Mouse (Mus musculus) embryonic facial prominence, embryonic 15.5 days (tissue): ENCODE measurements at regions not wholly inside any gene's neighbourhood (a gene's known extent, or its start where the extent isn't known, plus 50 kb on each side); places are given as distances from the start of the nearest gene placed in this dataset.

Source experiments
- ATAC-seq: fragments of 200-750 bp; cut with Nextera tagmentation; 2 replicates; pipeline ENCODE4 v1.8.0; 2017; ENCODE audit warnings: low read depth, moderate TSS enrichment; ENCODE audit not compliant: insufficient number of reproducible peaks, low FRiP score, low TSS enrichment
- H3K27ac ChIP-seq: fragments of 300-500 bp; sonication (generic); replicated peaks from 2 replicates; pipeline ENCODE4 v1.5.1; 2015; ENCODE audit warnings: mild to moderate bottlenecking, inconsistent platforms
- H3K27me3 ChIP-seq: fragments of 300-500 bp; sonication (generic); 2 replicates; pipeline ENCODE4 v1.6.1; 2015; ENCODE audit warnings: inconsistent platforms
- H3K36me3 ChIP-seq: fragments of 300-500 bp; sonication (generic); 2 replicates; pipeline ENCODE4 v1.6.1; 2015; ENCODE audit warnings: mild to moderate bottlenecking, inconsistent platforms
- H3K4me1 ChIP-seq: fragments of 300-500 bp; sonication (generic); 2 replicates; pipeline ENCODE4 v1.6.1; 2015; ENCODE audit warnings: inconsistent platforms
- H3K4me2 ChIP-seq: fragments of 300-500 bp; sonication (generic); replicated peaks from 2 replicates; pipeline ENCODE4 v1.6.1; 2015; ENCODE audit warnings: mild to moderate bottlenecking, inconsistent platforms
- H3K4me3 ChIP-seq: fragments of 300-500 bp; sonication (generic); replicated peaks from 2 replicates; pipeline ENCODE4 v1.5.1; 2015; ENCODE audit warnings: mild to moderate bottlenecking, inconsistent platforms
- H3K9ac ChIP-seq: fragments of 300-500 bp; sonication (generic); 2 replicates; pipeline ENCODE4 v1.6.1; 2015; ENCODE audit warnings: inconsistent platforms
- H3K9me3 ChIP-seq: fragments of 300-500 bp; sonication (generic); replicated peaks from 2 replicates; pipeline ENCODE4 v1.6.1; 2016; ENCODE audit warnings: inconsistent platforms
- WGBS: fragments of 180-500 bp; shearing (Covaris S2); methylation state at CpG from one replicate; pipeline ENCODE4 v1.1.7; 2015; 5-methylcytosine and 5-hydroxymethylcytosine counted together

DNA sequence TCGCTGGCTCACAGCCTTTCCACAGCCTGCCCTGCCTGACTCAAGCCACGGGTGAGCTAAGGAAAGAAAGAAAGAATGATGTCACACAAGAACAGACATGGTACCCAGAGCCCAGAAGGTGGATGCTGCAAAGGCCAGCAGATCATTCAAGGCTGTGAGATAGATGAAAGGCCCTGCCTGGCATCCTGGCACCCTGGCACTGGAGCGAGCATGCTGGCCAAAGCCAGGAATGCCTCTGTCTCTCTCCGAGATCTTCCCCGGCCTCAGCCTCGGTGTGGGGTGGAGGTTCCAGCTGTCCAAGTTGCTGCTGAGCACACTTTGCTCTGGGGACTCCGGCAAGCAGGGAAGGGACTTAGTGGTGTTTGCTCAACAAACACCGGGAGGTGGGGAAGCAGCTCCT, 116.4 kb upstream of the Lhx5 start:
- Histone ChIP-seq H3K4me1 (0 out of 2 replicates have a peak, but pooled peaks cover 3% of the 10 kb centered on the region), H3K4me3 (no peak overlapping the region), H3K36me3 (no peaks in the 10 kb centered on the region), H3K27ac (no peak overlapping the region), H3K9ac (no peak overlapping the region), H3K9me3 (no peaks in the 10 kb centered on the region), H3K4me2 (no peak overlapping the region), H3K27me3 (peaks cover 8% of the 10 kb centered on the region)
- ATAC-seq = no peak
- WGBS = 49% methylated on average over 8 of the region's 8 CpGs

DNA sequence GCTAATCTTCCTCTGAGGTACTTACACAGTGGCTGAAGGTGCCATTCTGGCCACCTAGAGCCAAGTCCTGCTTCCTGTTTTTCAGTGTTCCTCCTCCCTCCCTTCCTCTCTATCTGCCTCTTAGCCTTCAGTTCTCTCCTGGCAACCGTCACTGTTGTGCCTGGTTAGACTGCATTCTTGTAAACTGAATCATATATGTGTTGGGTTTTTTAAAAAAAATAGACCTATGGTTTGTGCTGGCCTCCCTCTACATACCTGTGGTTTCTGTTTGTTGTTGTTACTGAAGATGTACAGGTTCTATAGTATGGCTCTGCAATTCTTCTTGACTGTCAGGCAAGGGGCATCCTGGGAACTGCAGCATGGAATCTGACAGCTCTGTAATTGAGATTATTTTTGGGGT, 112.5 kb upstream of the Lhx5 start:
- H3K4me1 ChIP-seq = peaks cover 11% of the 10 kb centered on the region; the same call in 1 of the 2 replicates
- no peaks in the 10 kb centered on the region for H3K36me3 ChIP-seq
- no peak overlapping the region for H3K9ac ChIP-seq
- no peak overlapping the region for H3K4me2 ChIP-seq
- H3K27me3 ChIP-seq = peaks cover 28% of the 10 kb centered on the region
- no peak overlapping the region for H3K27ac ChIP-seq
- WGBS = 33% methylated on average over 1 of the region's 1 CpGs
- no peak overlapping the region for H3K4me3 ChIP-seq
- H3K9me3 ChIP-seq = no peaks in the 10 kb centered on the region
- peak; percentile 27; the same call in 1 of the 2 replicates for ATAC-seq

DNA sequence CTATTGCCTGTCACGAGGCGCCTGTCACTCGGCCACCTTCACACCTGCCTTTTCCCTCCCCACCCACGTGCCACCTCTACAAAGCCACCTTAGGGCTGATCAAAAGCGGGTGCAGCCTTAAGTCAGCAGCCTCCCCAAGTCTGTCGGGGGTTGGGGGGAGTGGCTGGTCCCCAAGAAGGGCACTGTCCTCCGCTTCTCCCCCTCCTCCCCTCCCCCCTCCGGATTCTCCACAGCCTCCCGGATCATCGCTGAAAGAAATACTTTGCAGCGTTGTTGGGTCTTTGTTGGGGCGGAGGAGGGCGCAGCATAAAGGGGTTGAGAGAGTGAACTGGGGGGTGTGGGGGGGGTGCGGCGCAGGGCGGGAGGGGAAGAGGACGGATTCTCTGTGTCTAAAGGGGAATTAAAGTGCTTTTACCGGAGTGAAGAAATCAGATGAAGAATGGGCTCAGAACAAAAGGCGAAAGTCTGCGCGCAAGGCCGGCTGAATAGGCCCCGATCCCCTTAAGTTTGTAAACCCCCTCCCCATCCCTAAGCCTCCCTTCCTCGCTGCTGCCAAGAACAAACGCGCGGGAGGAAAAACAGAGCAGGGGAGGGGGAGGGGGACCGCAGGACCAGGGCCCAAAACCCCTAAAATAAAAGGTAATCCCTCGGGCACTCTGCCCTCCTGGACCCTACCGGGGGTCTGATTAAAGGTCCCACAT, 109.3 kb upstream of the Lhx5 start:
- no peak for ATAC-seq
- WGBS = 2% methylated on average over 30 of the region's 30 CpGs
- H3K36me3 ChIP-seq = no peaks in the 10 kb centered on the region
- H3K9me3 ChIP-seq = no peaks in the 10 kb centered on the region
- H3K4me2 ChIP-seq = peak overlapping the region; percentile 48
- H3K4me1 ChIP-seq = peaks cover 11% of the 10 kb centered on the region; the same call in 1 of the 2 replicates
- peak overlapping the region; percentile 27 for H3K4me3 ChIP-seq
- H3K9ac ChIP-seq = no peak overlapping the region
- peaks cover 29% of the 10 kb centered on the region for H3K27me3 ChIP-seq
- H3K27ac ChIP-seq = no peak overlapping the region

DNA sequence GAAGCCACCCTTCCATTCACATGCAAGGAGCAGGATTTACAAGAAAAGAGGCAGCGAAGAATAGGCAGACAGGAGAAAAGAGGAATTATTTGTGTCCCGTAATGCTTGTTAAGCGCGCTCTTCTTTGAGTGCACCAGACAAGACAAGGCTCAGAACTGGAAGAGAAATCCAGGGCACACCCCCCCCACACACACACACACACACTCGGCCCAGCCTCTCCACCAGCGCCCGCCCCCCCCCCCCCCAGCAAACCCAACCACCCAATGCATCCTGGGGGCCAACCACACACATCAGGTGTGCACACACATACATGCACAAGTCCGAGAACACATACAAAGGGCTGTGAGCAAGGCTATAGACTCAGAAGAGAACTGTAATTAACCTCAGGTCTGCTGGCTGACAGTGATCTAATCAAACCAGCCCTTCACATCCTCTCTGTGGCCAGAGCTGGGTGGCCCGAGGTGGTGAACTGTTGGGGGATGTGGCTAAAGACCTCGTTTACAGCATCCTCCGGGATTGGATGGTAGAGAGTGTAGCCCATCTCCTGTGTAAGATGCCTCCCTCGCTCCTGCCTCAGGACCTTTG, 108.7 kb upstream of the Lhx5 start:
- H3K4me3 ChIP-seq = peak overlapping the region; percentile 27
- H3K4me1 ChIP-seq = peaks cover 11% of the 10 kb centered on the region; the same call in 1 of the 2 replicates
- H3K4me2 ChIP-seq = peak overlapping the region; percentile 48
- H3K27me3 ChIP-seq = peaks cover 30% of the 10 kb centered on the region
- H3K9me3 ChIP-seq = no peaks in the 10 kb centered on the region
- no peak overlapping the region for H3K9ac ChIP-seq
- 17% methylated on average over 9 of the region's 12 CpGs for WGBS
- no peak for ATAC-seq
- H3K27ac ChIP-seq = no peak overlapping the region
- H3K36me3 ChIP-seq = no peaks in the 10 kb centered on the region

DNA sequence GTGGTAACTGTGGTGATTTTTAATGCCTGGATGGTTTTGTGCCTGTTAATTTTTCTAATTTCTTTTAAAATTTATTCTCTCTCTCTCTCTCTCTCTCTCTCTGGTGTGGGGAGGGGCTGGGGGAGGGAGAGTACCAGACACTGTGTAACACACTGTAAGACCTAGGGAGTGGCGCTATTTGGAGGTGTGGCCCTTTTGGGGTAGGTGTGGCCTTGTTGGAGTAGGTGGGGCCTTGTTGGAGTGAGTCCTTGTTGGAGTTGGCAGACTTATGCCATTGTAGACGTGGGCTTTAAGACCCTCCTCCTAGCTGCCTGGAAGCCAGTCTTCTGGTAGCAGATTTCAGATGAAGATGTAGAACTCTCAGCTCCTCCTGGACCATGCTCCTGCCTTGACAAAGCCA, 107.4 kb upstream of the Lhx5 start:
- H3K4me3 ChIP-seq = no peak overlapping the region
- H3K9ac ChIP-seq = no peak overlapping the region
- peaks cover 30% of the 10 kb centered on the region for H3K27me3 ChIP-seq
- H3K36me3 ChIP-seq = no peaks in the 10 kb centered on the region
- 76% methylated on average over 2 of the region's 2 CpGs for WGBS
- no peak for ATAC-seq
- H3K4me2 ChIP-seq = no peak overlapping the region
- H3K27ac ChIP-seq = no peak overlapping the region
- no peaks in the 10 kb centered on the region for H3K9me3 ChIP-seq
- H3K4me1 ChIP-seq = peaks cover 11% of the 10 kb centered on the region; the same call in 1 of the 2 replicates

DNA sequence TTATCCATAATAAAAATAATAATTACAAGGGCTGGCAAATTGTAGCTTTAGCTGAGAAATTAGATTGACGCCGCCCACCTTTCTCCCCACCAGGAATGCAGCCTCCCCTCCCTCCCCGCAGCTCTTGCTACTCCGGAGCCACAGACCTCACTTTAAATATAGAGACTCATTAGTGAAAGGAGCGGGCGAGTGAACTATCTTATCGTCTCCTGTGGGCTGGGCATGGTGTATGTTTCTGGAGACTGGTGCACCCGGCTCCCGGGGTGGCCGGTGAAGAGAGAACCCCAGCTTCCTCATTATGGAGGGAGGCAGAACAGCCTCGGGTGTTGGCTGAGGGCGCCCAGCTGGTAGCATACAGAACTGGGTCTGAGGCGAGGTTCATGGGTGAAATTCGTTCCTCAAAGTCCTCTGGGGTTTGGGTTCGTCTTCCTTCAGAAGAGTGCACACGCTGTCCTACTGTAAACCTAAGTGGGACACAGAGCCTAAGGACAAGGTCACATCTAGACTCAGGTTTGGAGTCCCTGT, 106.1 kb upstream of the Lhx5 start:
- Histone ChIP-seq H3K9ac (no peak overlapping the region), H3K27me3 (peaks cover 30% of the 10 kb centered on the region), H3K36me3 (no peaks in the 10 kb centered on the region), H3K4me1 (peaks cover 8% of the 10 kb centered on the region; the same call in 1 of the 2 replicates), H3K4me3 (no peak overlapping the region), H3K27ac (no peak overlapping the region), H3K9me3 (no peaks in the 10 kb centered on the region), H3K4me2 (no peak overlapping the region)
- ATAC-seq = no peak
- 43% methylated on average over 16 of the region's 16 CpGs for WGBS

DNA sequence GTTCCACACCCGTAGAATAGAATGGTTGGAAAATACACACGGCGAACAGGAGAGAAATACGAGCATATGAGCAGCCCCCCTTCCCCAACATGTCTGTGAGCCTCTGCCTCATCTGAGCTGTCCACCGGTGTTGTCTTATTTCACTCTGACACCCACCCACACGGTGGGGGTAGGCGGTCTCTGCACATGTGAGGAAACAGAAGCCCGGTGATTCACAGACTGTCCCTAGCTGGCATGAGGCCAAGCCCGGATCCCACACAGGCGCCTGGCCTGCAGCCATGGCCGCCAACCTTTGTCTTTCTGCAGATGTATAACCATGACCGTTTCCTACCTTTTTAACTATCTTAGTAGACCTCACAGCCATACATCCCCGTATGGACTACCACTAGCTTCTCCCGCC, 99.5 kb upstream of the Lhx5 start:
- H3K36me3 ChIP-seq = no peaks in the 10 kb centered on the region
- H3K4me1 ChIP-seq = no peaks in the 10 kb centered on the region
- no peak overlapping the region for H3K4me3 ChIP-seq
- no peak overlapping the region for H3K9ac ChIP-seq
- peaks cover 18% of the 10 kb centered on the region for H3K27me3 ChIP-seq
- no peaks in the 10 kb centered on the region for H3K9me3 ChIP-seq
- WGBS = 71% methylated on average over 14 of the region's 14 CpGs
- H3K27ac ChIP-seq = no peak overlapping the region
- 0 out of 2 replicates have a peak, but pooled peaks have one; percentile 60 for ATAC-seq
- H3K4me2 ChIP-seq = no peak overlapping the region

DNA sequence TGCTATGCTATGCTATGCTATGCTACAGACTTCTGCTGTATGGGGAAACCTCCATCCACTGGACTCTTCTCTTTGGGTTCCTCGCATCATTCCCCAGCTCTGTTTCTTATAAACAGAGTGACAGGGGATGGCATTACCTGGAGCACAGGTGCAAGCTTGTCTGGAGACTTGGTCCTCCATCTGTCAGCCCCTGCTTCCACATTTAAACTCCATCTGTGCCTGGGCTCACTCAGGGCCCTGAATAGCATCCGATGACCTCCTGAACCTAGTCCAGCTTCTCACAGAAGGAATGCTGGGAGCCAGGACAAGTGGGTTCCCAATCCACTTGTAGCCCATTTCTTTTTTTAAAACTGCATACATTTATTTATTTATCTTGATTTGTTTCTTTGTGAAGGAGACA, 92.3 kb upstream of the Lhx5 start:
- H3K36me3 ChIP-seq = no peaks in the 10 kb centered on the region
- H3K27me3 ChIP-seq = peaks cover 14% of the 10 kb centered on the region
- no peak overlapping the region for H3K4me2 ChIP-seq
- H3K27ac ChIP-seq = no peak overlapping the region
- H3K9me3 ChIP-seq = no peaks in the 10 kb centered on the region
- H3K4me1 ChIP-seq = no peaks in the 10 kb centered on the region
- no peak for ATAC-seq
- H3K4me3 ChIP-seq = no peak overlapping the region
- 76% methylated on average over 2 of the region's 2 CpGs for WGBS
- H3K9ac ChIP-seq = no peak overlapping the region

DNA sequence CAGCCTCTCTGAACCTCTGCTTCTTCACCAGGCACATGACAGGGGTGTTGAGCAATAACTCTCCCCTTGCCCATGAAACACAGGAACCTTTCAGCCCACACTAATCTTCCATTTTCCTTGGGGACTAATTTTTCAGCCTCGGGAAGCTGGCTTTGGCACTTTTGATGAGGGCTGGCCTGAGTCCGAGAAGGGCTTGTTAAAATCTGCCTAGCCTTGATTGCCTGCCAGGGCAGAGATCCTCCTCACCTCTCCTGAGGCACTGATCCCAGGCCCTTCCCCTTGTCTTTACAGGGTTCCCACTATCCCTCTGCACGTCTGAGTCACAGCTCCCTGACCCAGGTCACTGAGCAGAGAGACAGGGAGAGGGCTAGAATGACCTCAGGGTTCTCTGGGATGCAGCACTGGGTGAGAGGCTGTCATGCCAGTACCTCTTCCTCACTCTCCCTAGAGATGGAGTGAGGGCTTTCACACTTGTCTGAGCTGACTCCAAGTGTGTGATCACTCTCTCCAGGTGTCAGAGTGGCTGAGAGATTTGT, 90.7 kb upstream of the Lhx5 start:
- 18% methylated on average over 3 of the region's 3 CpGs for WGBS
- Histone ChIP-seq H3K27ac (no peak overlapping the region), H3K9me3 (no peaks in the 10 kb centered on the region), H3K4me3 (no peak overlapping the region), H3K4me1 (no peaks in the 10 kb centered on the region), H3K4me2 (no peak overlapping the region), H3K9ac (no peak overlapping the region), H3K27me3 (peaks cover 8% of the 10 kb centered on the region), H3K36me3 (no peaks in the 10 kb centered on the region)
- no peak for ATAC-seq

DNA sequence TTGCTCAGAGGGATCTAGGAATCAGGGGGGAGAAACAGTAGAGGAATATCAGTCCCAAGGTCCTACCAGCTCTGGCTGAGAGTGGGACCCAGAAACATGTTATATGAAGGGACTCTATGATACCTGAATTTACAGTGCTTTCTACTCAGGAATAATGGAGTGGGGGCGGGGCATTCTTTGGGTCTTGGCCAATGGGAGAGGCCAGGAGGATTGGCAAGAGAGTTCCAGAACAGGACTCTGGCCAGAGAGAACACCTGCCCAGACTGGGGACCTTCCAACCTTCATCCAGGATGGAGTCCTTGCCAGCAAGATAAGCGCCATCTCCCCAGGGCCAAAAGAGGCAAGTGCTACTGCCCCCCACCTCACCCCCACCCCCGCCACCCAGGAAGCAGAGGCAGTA, 81.0 kb upstream of the Lhx5 start:
- no peak for ATAC-seq
- WGBS = 91% methylated on average over 3 of the region's 3 CpGs
- Histone ChIP-seq H3K27me3 (peaks cover 7% of the 10 kb centered on the region; the same call in 1 of the 2 replicates), H3K27ac (no peak overlapping the region), H3K4me2 (no peak overlapping the region), H3K9ac (no peak overlapping the region), H3K36me3 (no peaks in the 10 kb centered on the region), H3K4me3 (no peak overlapping the region), H3K4me1 (no peaks in the 10 kb centered on the region), H3K9me3 (no peaks in the 10 kb centered on the region)

DNA sequence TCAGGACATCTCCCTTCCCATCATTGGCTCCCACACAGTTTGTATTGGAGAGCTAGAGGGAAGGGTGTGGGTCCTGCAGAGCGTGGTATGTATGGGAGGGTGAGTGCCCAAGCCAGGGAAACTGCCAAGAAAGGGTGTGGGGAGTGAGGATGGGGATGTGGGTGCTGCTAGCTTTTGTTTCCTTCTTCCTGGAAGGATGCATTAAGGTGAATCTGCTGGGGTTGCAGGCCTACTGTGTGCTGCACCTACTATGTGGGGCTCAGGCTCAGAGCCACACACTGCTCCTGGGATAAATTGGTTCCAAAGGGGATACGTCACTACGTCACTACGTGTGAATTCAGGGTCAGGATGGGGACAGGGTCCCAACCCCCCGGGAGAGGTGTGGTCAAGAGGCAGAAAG, 79.7 kb upstream of the Lhx5 start:
- H3K9ac ChIP-seq = no peak overlapping the region
- no peaks in the 10 kb centered on the region for H3K9me3 ChIP-seq
- H3K4me3 ChIP-seq = no peak overlapping the region
- 64% methylated on average over 5 of the region's 5 CpGs for WGBS
- no peak overlapping the region for H3K4me2 ChIP-seq
- H3K27ac ChIP-seq = no peak overlapping the region
- H3K27me3 ChIP-seq = peaks cover 19% of the 10 kb centered on the region
- no peaks in the 10 kb centered on the region for H3K4me1 ChIP-seq
- H3K36me3 ChIP-seq = no peaks in the 10 kb centered on the region
- no peak for ATAC-seq
